Mouse (Mus musculus) thymus, postnatal 36 days (tissue): ENCODE measurements around the gene Cebpa.

Experiments used
- DNase-seq, 2 experiments: peaks; one replicate each; pipeline ENCODE4 v3.0.0; 2022; ENCODE audit warnings: mixed read lengths in 2 of 2

Cebpa gene

GRCm38 (mm10) chr7:35118841-35119413, at the start of gene Cebpa:
TSS of gene Cebpa (plus strand) at chr7:35119293.
- peak; percentile 74 to 79 for DNase-seq

GRCm38 (mm10) chr7:35076645-35077044, 42.4 kb upstream of the Cebpa start:
- DNase-seq, result no peak

- DNase-seq, result no peak
Observed at GRCm38 (mm10) chr7:35080843-35081338, 38.2 kb upstream of the Cebpa start.

- DNase-seq, result no peak
Observed at GRCm38 (mm10) chr7:35081406-35082104, 37.5 kb upstream of the Cebpa start.

- no peak for DNase-seq
Observed at GRCm38 (mm10) chr7:35084565-35085360, 34.3 kb upstream of the Cebpa start.

GRCm38 (mm10) chr7:35086271-35086861, 32.7 kb upstream of the Cebpa start:
- no peak for DNase-seq

- no peak for DNase-seq
Observed at GRCm38 (mm10) chr7:35090550-35090949, 28.5 kb upstream of the Cebpa start.

GRCm38 (mm10) chr7:35094975-35095678, 24.0 kb upstream of the Cebpa start:
- DNase-seq, result no peak

- no peak for DNase-seq
Observed at GRCm38 (mm10) chr7:35098777-35099176, 20.3 kb upstream of the Cebpa start.

- no peak for DNase-seq
Observed at GRCm38 (mm10) chr7:35099528-35099927, 19.6 kb upstream of the Cebpa start.

- no peak for DNase-seq
Observed at GRCm38 (mm10) chr7:35106614-35107013, 12.5 kb upstream of the Cebpa start.

GRCm38 (mm10) chr7:35107630-35108029, 11.5 kb upstream of the Cebpa start:
- DNase-seq, result no peak

- no peak for DNase-seq
Observed at GRCm38 (mm10) chr7:35108046-35108445, 11.0 kb upstream of the Cebpa start.

GRCm38 (mm10) chr7:35108663-35109062, 10.4 kb upstream of the Cebpa start:
- no peak for DNase-seq

- no peak for DNase-seq
Observed at GRCm38 (mm10) chr7:35113136-35113535, 6.0 kb upstream of the Cebpa start.

- DNase-seq, result no peak
Observed at GRCm38 (mm10) chr7:35113721-35114120, 5.4 kb upstream of the Cebpa start.

GRCm38 (mm10) chr7:35116524-35116923, 2.6 kb upstream of the Cebpa start:
- DNase-seq, result no peak

GRCm38 (mm10) chr7:35117052-35117451, 2.0 kb upstream of the Cebpa start:
- DNase-seq, result no peak

GRCm38 (mm10) chr7:35117761-35118098, 1.4 kb upstream of the Cebpa start:
- no peak for DNase-seq

GRCm38 (mm10) chr7:35118099-35118781, 853 bp upstream of the Cebpa start:
- peak; percentile 19 to 22 for DNase-seq

GRCm38 (mm10) chr7:35119506-35120145, 533 bp downstream of the Cebpa start:
- DNase-seq, result peak in 1 of 2 experiments; percentile 17
